Mouse (Mus musculus) c-Kit-positive CD71-positive TER-119-positive erythroid progenitor cells, embryonic 14.5 days (primary cell): ENCODE data around the gene Olfr1318.
A peak's percentile ranks its signal among the peaks of the same experiment; 100 is the strongest.

Source experiments
- DNase-seq: peaks from one replicate; pipeline ENCODE4 v3.0.0-alpha.2; 2013; ENCODE audit warnings: low spot score

The Olfr1318 gene

GRCm38 (mm10) chr2:112153898-112154297 is at the start of gene Olfr1318:
Gene Olfr1318, plus strand, starts transcription at chr2:112154198.
- no peak for DNase-seq

- DNase-seq = no peak
Observed at GRCm38 (mm10) chr2:112115340-112115739, 38.7 kb upstream of the Olfr1318 start, which contains the start of gene Olfr1315-ps1. Gene Olfr1315-ps1, minus strand, starts transcription at chr2:112115440.

GRCm38 (mm10) chr2:112134877-112135276 is 19.1 kb upstream of the Olfr1318 start, which contains the start of gene Olfr1316:
Gene Olfr1316, minus strand, starts transcription at chr2:112134977.
- no peak for DNase-seq

GRCm38 (mm10) chr2:112140029-112140428 is 14.0 kb upstream of the Olfr1318 start, which contains the start of gene Olfr1317:
Gene Olfr1317, plus strand, starts transcription at chr2:112140329.
- no peak for DNase-seq

- peak; percentile 45 for DNase-seq
Observed at GRCm38 (mm10) chr2:112196859-112197258, 42.9 kb downstream of the Olfr1318 start.

GRCm38 (mm10) chr2:112203056-112203455 is 49.1 kb downstream of the Olfr1318 start:
- DNase-seq = no peak
